Mouse (Mus musculus) liver, embryonic 14.5 days (tissue): ENCODE measurements around the gene Gxylt2. TPM values are rescaled to one million over a fixed set of nuclear protein-coding genes. Genes with fewer than 3 reads are reported as not detected.

Source experiments
- ATAC-seq: fragments of 200-750 bp; cut with Nextera tagmentation; 2 replicates; pipeline ENCODE4 v1.8.0; 2017; ENCODE audit warnings: moderate number of reproducible peaks, mild to moderate bottlenecking, moderate library complexity; ENCODE audit not compliant: insufficient read depth
- DNase-seq, 3 experiments: peaks; one replicate each; pipeline ENCODE4 v3.0.0-alpha.2; 2012 to 2013; ENCODE audit warnings: low read depth in 3 of 3, low spot score in 3 of 3
- H3K27ac ChIP-seq: fragments of 300-500 bp; sonication (generic); 2 replicates; pipeline ENCODE4 v1.5.1; 2014; ENCODE audit warnings: moderate library complexity, mild to moderate bottlenecking, control low read depth, inconsistent platforms
- H3K27me3 ChIP-seq: fragments of 300-500 bp; sonication (generic); 2 replicates; pipeline ENCODE4 v1.6.1; 2014; ENCODE audit warnings: mild to moderate bottlenecking, low read length, moderate library complexity; ENCODE audit not compliant: control insufficient read depth, insufficient read depth
- H3K36me3 ChIP-seq: fragments of 300-500 bp; sonication (generic); replicated peaks from 2 replicates; pipeline ENCODE4 v1.6.1; 2014; ENCODE audit warnings: low read depth; ENCODE audit not compliant: control insufficient read depth, insufficient read depth
- H3K4me1 ChIP-seq, 2 experiments: fragments of 200-500 bp in 1 of 2; fragments of 300-500 bp in 1 of 2; sonication (generic) in 1 of 2; replicated peaks; 2 replicates each; pipeline ENCODE4 v1.6.1; 2012 to 2014; ENCODE audit warnings: antibody characterized with exemption in 1 of 2, inconsistent platforms in 1 of 2, low read length in 1 of 2; ENCODE audit not compliant: control insufficient read depth in 2 of 2, insufficient read depth in 2 of 2
- H3K4me2 ChIP-seq: fragments of 300-500 bp; sonication (generic); 2 replicates; pipeline ENCODE4 v1.6.1; 2014; ENCODE audit warnings: low read depth, mild to moderate bottlenecking, control low read depth, moderate library complexity
- H3K4me3 ChIP-seq, 2 experiments: fragments of 200-500 bp in 1 of 2; fragments of 300-500 bp in 1 of 2; sonication (generic) in 1 of 2; 2 replicates each; pipeline ENCODE4 v1.5.1; 2012 to 2014; ENCODE audit warnings: low read depth in 2 of 2, low read length in 2 of 2, mild to moderate bottlenecking in 2 of 2, control low read depth in 1 of 2, inconsistent platforms in 1 of 2, moderate library complexity in 1 of 2; ENCODE audit not compliant: insufficient read depth in 1 of 2
- H3K9ac ChIP-seq: fragments of 300-500 bp; sonication (generic); replicated peaks from 2 replicates; pipeline ENCODE4 v1.6.1; 2014; ENCODE audit warnings: mild to moderate bottlenecking, control low read depth, moderate library complexity
- H3K9me3 ChIP-seq: fragments of 300-500 bp; sonication (generic); 2 replicates; pipeline ENCODE4 v1.6.1; 2016; ENCODE audit warnings: low read length, mixed read lengths; ENCODE audit not compliant: control insufficient read depth
- CTCF ChIP-seq: IDR thresholded peaks from 2 replicates; pipeline ENCODE4 v1.5.1; 2016; ENCODE audit warnings: antibody characterized with exemption, low read depth, control low read depth
- EP300 ChIP-seq: IDR thresholded peaks from 2 replicates; pipeline ENCODE4 v1.6.1; 2016; ENCODE audit warnings: antibody characterized with exemption, low read depth
- WGBS: fragments of 180-500 bp; shearing (Covaris S2); extraction: QIAGEN DNeasy Blood & Tissue Kit; methylation state at CpG from one replicate; pipeline ENCODE4 v1.1.7; 2014; ENCODE audit not compliant: insufficient replicate concordance; 5-methylcytosine and 5-hydroxymethylcytosine counted together
- polyA plus RNA-seq, 2 experiments: library from polyadenylated mRNA; depleted of rRNA in 1 of 2; stranded (reverse) in 1 of 2; unstranded in 1 of 2; fragments of >200 nt; fragmentation: Nextera tagmentation in 1 of 2; extraction: Ambion mirVana in 1 of 2; gene quantifications; 2 replicates each; pipeline versions ENCODE4 v1.2.1 to v1.2.3; 2012 to 2014

Gene Gxylt2
- polyA plus RNA-seq, 2 experiments, result 0.04 TPM; not detected in 1

GRCm38 (mm10) chr6:100716817-100717216 is 12.3 kb downstream of the Gxylt2 start:
- no peak for ATAC-seq
- WGBS, result 57% methylated on average over 8 of the region's 8 CpGs
- Histone ChIP-seq H3K4me1 (0 out of 4 replicates have a peak, but pooled peaks cover 0 to 1% of the 10 kb centered on the region in 2 experiments), H3K4me2 (no peak overlapping the region), H3K9ac (no peak overlapping the region), H3K36me3 (no peaks in the 10 kb centered on the region), H3K4me3 (no peak overlapping the region), H3K9me3 (no peaks in the 10 kb centered on the region), H3K27ac (no peak overlapping the region), H3K27me3 (no peaks in the 10 kb centered on the region)
- TF ChIP-seq EP300 (no peak), CTCF (no peak)
- no peak for DNase-seq

GRCm38 (mm10) chr6:100720098-100720501 is 15.6 kb downstream of the Gxylt2 start:
- Histone ChIP-seq H3K4me3 (no peak overlapping the region), H3K4me1 (0 out of 4 replicates have a peak, but pooled peaks cover 0 to 1% of the 10 kb centered on the region in 2 experiments), H3K9me3 (no peaks in the 10 kb centered on the region), H3K27ac (no peak overlapping the region), H3K4me2 (no peak overlapping the region), H3K27me3 (no peaks in the 10 kb centered on the region), H3K36me3 (no peaks in the 10 kb centered on the region), H3K9ac (no peak overlapping the region)
- no peak for ATAC-seq
- 46% methylated on average over 6 of the region's 6 CpGs for WGBS
- TF ChIP-seq EP300, result no peak
- DNase-seq, result no peak

GRCm38 (mm10) chr6:100720882-100721721 is 16.6 kb downstream of the Gxylt2 start:
- Histone ChIP-seq H3K9me3 (no peaks in the 10 kb centered on the region), H3K27ac (no peak overlapping the region), H3K36me3 (no peaks in the 10 kb centered on the region), H3K9ac (no peak overlapping the region), H3K27me3 (no peaks in the 10 kb centered on the region), H3K4me3 (no peak overlapping the region), H3K4me2 (no peak overlapping the region), H3K4me1 (0 out of 4 replicates have a peak, but pooled peaks cover 0 to 1% of the 10 kb centered on the region in 2 experiments)
- no peak for TF ChIP-seq CTCF
- TF ChIP-seq EP300, result no peak
- DNase-seq, result no peak
- 14% methylated on average over 17 of the region's 17 CpGs for WGBS
- ATAC-seq, result no peak

GRCm38 (mm10) chr6:100731996-100732375 is 27.5 kb downstream of the Gxylt2 start:
- Histone ChIP-seq H3K4me2 (no peak overlapping the region), H3K27ac (no peak overlapping the region), H3K4me1 (no peaks in the 10 kb centered on the region), H3K4me3 (no peak overlapping the region), H3K9me3 (no peaks in the 10 kb centered on the region), H3K36me3 (no peaks in the 10 kb centered on the region), H3K9ac (no peak overlapping the region), H3K27me3 (no peaks in the 10 kb centered on the region)
- DNase-seq (no peak), ATAC-seq (no peak)
- no peak for TF ChIP-seq CTCF
- 57% methylated on average over 9 of the region's 9 CpGs for WGBS

GRCm38 (mm10) chr6:100732376-100733021 is 28.0 kb downstream of the Gxylt2 start:
- WGBS, result 72% methylated on average over 12 of the region's 12 CpGs
- ATAC-seq (no peak), DNase-seq (no peak)
- Histone ChIP-seq H3K36me3 (no peaks in the 10 kb centered on the region), H3K4me2 (no peak overlapping the region), H3K27me3 (no peaks in the 10 kb centered on the region), H3K4me1 (no peaks in the 10 kb centered on the region), H3K9me3 (no peaks in the 10 kb centered on the region), H3K27ac (no peak overlapping the region), H3K9ac (no peak overlapping the region), H3K4me3 (no peak overlapping the region)
- TF ChIP-seq CTCF (no peak), EP300 (no peak)
